Mouse (Mus musculus): ENCODE measurements at regions not wholly inside any gene's neighbourhood (a gene's known extent, or its start where the extent isn't known, plus 50 kb on each side); places are given as distances from the start of the nearest gene placed in this dataset.
A peak's percentile ranks its signal among the peaks of the same experiment; 100 is the strongest.

DNA sequence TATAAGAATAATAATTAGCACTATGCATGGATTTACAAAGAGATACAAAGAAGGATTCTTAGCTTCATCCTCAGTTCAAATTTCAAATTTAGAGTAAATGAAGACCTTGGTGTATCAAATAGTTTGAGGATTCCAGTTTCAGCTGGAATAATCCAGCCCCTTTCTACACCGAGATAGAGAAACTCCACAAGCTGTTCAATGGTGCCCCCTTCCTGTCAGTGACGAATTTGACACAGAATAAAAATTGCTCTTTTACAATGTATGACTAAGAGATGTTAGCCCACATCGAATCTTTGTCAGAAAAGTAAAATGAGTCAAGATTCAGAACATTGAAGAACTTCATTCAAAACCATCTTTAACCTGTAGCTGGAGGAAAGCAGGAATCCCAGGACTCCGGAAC, 145.9 kb upstream of the Nt5c1b start:
- intact Hi-C loops (cut with DNase I), result loop anchor here (1.0 to 10.0 kb wide), 3 partner anchors 654 to 1172 kb away; partner anchors contain the start of gene Osr1
- DNase-seq (ENCODE audit: extremely low spot score in 1 of 2, low spot score in 2 of 2), result peak; percentile 16 to 23
- peak; percentile 75 for TF ChIP-seq CTCF (IDR thresholded peaks at IDR 0.05)
- Histone ChIP-seq H3K4me3 (no peak overlapping the region), H3K27ac (no peak overlapping the region)

DNA sequence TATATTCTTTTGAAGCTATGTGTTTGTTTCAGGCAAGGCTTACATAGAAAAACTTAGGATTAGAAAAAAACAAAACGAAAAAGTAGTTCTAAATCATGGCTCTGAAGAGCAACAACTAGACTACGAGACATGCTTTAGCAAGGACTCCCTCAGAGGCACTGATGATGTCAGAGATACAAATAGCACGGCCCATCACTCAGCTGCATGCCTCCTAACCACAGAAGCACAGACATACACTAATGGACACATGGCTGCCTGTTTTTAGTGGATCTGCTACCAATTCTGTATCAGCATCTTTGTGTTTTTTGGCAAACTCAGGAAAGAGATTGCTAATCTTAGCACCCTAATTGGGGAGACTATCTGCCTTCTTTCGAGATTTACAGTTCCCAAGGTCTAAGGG, 138.6 kb upstream of the Nt5c1b start:
- H3K27ac ChIP-seq, result no peak overlapping the region
- intact Hi-C loops (cut with DNase I), result no loop called here
- no peak overlapping the region for H3K4me3 ChIP-seq
- DNase-seq (ENCODE audit: extremely low spot score in 1 of 2, low spot score in 2 of 2), result no peak
- TF ChIP-seq CTCF (IDR thresholded peaks at IDR 0.05), result no peak

DNA sequence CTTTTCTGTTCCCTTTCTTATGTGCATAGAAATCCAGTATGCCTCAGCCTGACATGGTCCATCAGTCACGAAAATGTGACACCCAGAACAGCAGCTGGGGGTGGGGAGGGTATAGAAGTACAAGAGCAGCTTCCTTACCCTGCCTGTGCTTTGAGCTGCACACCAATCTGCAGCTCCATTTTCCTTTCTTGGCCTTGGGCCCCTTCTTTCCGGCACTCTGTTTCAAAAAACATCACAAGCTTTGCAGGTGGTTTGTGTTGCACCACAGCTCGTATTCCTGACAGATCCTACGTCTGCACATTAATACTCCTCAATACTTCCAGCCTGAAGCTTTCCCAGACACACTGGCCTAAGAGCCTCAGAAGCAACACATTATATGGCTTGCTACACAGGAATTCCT, 138.1 kb upstream of the Nt5c1b start:
- intact Hi-C loops (cut with DNase I), result no loop called here
- Histone ChIP-seq H3K4me3 (no peak overlapping the region), H3K27ac (no peak overlapping the region)
- DNase-seq (ENCODE audit: extremely low spot score in 1 of 2, low spot score in 2 of 2), result no peak
- TF ChIP-seq CTCF (IDR thresholded peaks at IDR 0.05), result no peak

DNA sequence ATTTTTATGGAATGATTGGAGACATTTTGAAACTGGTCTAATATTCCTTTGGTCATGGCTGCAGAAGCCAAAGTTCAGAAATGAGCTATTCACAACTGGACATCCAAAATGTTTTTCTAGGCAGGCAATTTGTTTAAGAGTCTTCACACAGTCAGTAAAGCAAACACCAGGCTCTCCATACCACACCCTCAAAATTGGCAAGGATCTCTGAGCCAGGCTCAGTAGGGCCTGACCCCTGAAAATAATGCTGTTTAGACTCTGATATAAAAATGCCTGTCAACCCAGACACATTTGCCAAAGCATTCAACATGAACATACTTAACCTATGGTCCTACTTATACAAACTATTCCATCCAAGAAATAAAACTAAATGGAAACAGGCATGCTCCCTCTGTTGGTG, 121.7 kb upstream of the Nt5c1b start:
- no peak overlapping the region for H3K4me3 ChIP-seq
- intact Hi-C loops (cut with DNase I), result no loop called here
- no peak for DNase-seq (ENCODE audit: extremely low spot score in 1 of 2, low spot score in 2 of 2)
- no peak overlapping the region for H3K27ac ChIP-seq
- TF ChIP-seq CTCF (IDR thresholded peaks at IDR 0.05), result no peak

DNA sequence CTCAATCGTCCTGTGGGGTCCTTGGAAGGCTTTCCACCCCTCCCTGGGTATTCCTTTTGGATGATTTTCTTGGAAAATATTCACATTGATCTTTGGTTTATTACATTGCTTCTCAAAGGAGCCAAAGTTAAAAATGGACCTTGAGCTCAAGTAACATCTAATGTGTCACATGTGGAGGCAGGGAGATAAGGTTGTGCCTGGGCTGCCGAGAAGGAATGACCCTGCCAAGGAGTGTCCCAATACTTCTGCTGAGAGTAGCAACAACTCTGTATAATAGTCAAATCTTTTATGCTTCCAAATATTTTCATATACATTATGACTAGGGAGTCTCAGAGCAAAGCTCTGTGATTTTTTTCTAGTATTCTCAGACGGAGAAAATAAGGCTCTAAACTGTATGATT, 113.4 kb upstream of the Nt5c1b start:
- no peak for TF ChIP-seq CTCF (IDR thresholded peaks at IDR 0.05)
- Histone ChIP-seq H3K27ac (no peak overlapping the region), H3K4me3 (no peak overlapping the region)
- DNase-seq (ENCODE audit: extremely low spot score in 1 of 2, low spot score in 2 of 2), result no peak
- intact Hi-C loops (cut with DNase I), result no loop called here

DNA sequence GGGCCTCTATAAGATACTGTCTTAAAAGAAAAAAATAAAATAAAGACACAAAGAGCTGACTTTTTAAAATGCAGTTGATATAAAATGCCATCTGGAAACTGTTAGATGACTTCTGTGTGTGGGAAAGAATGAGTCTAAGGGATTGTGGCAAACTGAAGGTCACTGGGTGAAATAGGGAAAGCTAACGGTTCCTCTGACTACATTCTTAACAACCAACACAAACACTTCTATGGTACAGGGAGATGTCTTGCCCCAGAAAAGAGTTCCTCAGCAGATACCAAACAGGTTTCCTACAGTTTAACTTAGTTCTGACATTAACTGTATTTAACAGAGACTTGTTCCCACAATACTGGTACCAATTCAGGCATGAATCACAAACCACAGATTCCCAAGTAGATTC, 103.6 kb upstream of the Nt5c1b start:
- no peak for TF ChIP-seq CTCF (IDR thresholded peaks at IDR 0.05)
- Histone ChIP-seq H3K4me3 (no peak overlapping the region), H3K27ac (no peak overlapping the region)
- intact Hi-C loops (cut with DNase I), result no loop called here
- DNase-seq (ENCODE audit: extremely low spot score in 1 of 2, low spot score in 2 of 2), result no peak

DNA sequence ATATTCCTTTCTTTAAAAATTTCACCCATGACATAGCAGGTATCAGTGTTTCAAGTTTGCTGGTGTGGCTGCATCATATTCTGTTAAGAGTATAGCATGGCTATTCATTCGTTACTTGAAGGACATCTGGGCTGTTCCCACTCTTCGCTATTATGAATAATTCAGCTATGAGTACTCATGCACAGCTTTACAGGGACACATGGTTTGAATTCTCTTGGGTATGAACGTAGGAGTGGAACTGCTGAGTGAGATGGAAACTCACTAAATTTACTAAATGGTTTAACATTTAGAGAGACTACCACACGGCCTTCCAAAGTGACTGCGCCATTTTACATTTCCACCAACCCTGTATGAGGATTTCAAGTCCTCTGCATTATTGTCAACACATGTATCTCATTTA, 97.7 kb upstream of the Nt5c1b start:
- intact Hi-C loops (cut with DNase I), result no loop called here
- no peak for TF ChIP-seq CTCF (IDR thresholded peaks at IDR 0.05)
- DNase-seq (ENCODE audit: extremely low spot score in 1 of 2, low spot score in 2 of 2), result no peak
- no peak overlapping the region for H3K4me3 ChIP-seq
- no peak overlapping the region for H3K27ac ChIP-seq

DNA sequence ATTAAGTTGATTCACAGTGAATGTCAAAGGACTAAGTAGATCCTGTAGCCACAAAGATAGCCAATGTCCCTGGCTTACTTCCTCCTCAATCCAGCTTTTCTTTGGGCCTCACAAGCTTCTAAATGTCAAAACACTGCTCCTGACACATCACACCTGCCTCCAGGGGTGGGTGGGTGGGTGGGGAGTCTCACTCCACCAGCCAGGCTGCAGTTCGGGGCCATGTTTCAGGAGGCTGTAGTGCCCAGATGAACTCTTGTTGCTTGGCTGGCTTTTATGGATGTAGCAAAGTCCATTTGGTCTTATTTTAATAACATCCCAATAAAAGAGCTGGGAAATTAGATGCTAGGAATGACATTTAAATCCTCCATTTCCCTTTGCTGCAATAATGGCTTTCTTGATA, 94.5 kb upstream of the Nt5c1b start:
- Histone ChIP-seq H3K4me3 (no peak overlapping the region), H3K27ac (no peak overlapping the region)
- intact Hi-C loops (cut with DNase I), result no loop called here
- no peak for DNase-seq (ENCODE audit: extremely low spot score in 1 of 2, low spot score in 2 of 2)
- TF ChIP-seq CTCF (IDR thresholded peaks at IDR 0.05), result no peak

DNA sequence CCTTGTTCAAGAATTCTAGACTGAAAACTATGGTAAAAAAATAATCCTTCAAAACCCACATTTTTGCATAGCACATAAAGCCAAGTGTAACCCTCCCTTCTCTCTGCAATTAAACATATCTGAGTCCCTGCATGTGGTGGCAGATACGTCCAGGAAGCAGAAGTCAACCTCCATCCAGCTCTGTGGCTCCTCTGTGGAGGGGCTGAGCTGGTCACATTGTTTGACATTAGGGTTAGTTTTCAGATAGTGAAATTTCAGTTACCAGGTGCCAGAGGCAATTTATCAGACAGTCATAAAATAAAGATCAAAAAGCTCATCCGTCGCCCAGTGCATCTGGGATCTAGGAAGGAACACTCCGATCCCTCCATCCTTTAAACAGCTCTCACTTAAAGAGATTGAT, 77.1 kb upstream of the Nt5c1b start:
- intact Hi-C loops (cut with DNase I), result no loop called here
- no peak for DNase-seq (ENCODE audit: extremely low spot score in 1 of 2, low spot score in 2 of 2)
- H3K27ac ChIP-seq, result no peak overlapping the region
- TF ChIP-seq CTCF (IDR thresholded peaks at IDR 0.05), result no peak
- H3K4me3 ChIP-seq, result no peak overlapping the region

DNA sequence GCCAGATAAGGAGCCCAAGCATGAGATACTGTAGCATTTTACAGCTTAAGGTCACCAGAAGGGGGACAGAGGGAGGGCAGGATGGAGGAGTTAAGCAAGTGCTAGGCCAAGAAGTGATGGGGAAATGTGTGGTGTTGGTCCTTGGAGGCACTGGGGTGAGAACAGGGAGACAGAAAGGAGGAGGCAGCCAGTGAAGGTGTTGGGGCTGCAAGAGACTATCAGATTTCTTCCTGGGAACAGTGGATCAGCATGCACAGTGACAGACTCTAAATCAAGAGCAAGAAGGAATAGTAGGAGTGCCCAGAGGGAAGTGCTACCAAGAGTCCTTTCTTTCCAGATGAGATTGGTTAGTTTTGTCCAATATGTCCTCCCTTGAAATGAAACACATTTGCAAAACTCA, 63.8 kb upstream of the Nt5c1b start:
- intact Hi-C loops (cut with DNase I), result no loop called here
- TF ChIP-seq CTCF (IDR thresholded peaks at IDR 0.05), result no peak
- no peak for DNase-seq (ENCODE audit: extremely low spot score in 1 of 2, low spot score in 2 of 2)

More for the DNA sequence above, 63.8 kb upstream of the Nt5c1b start:
- no peak overlapping the region for H3K27ac ChIP-seq
- H3K4me3 ChIP-seq, result no peak overlapping the region
